Mouse (Mus musculus) stomach, postnatal 0 days (tissue): ENCODE measurements at regions not wholly inside any gene's neighbourhood (a gene's known extent, or its start where the extent isn't known, plus 50 kb on each side); places are given as distances from the start of the nearest gene placed in this dataset.

Experiments
- ATAC-seq: fragments of 200-750 bp; cut with Nextera tagmentation; 2 replicates; pipeline ENCODE4 v1.8.0; 2017; ENCODE audit not compliant: low FRiP score, low TSS enrichment
- DNase-seq: peaks from one replicate; pipeline ENCODE4 v3.0.0-alpha.2; 2016; ENCODE audit warnings: low spot score
- H3K27ac ChIP-seq: fragments of 300-500 bp; sonication (generic); replicated peaks from 2 replicates; pipeline ENCODE4 v1.5.1; 2014; ENCODE audit warnings: mild to moderate bottlenecking, control low read depth
- H3K27me3 ChIP-seq: fragments of 300-500 bp; sonication (generic); 2 replicates; pipeline ENCODE4 v1.6.1; 2014; ENCODE audit warnings: low read length; ENCODE audit not compliant: control insufficient read depth, insufficient read depth
- H3K36me3 ChIP-seq: fragments of 300-500 bp; sonication (generic); 2 replicates; pipeline ENCODE4 v1.6.1; 2014; ENCODE audit warnings: low read length, mixed read lengths; ENCODE audit not compliant: control insufficient read depth, insufficient read depth
- H3K4me1 ChIP-seq: fragments of 300-500 bp; sonication (generic); replicated peaks from 2 replicates; pipeline ENCODE4 v1.6.1; 2014; ENCODE audit warnings: antibody characterized with exemption; ENCODE audit not compliant: control insufficient read depth, insufficient read depth
- H3K4me2 ChIP-seq: fragments of 300-500 bp; sonication (generic); replicated peaks from 2 replicates; pipeline ENCODE4 v1.6.1; 2014; ENCODE audit warnings: low read depth, mild to moderate bottlenecking, control low read depth, moderate library complexity
- H3K4me3 ChIP-seq: fragments of 300-500 bp; sonication (generic); 2 replicates; pipeline ENCODE4 v1.5.1; 2014; ENCODE audit warnings: low read depth, low read length, control low read depth
- H3K9ac ChIP-seq: fragments of 300-500 bp; sonication (generic); 2 replicates; pipeline ENCODE4 v1.6.1; 2014; ENCODE audit warnings: mild to moderate bottlenecking, low read length, control low read depth, mixed read lengths
- H3K9me3 ChIP-seq: fragments of 300-500 bp; sonication (generic); 2 replicates; pipeline ENCODE4 v1.6.1; 2016; ENCODE audit warnings: low read length; ENCODE audit not compliant: control insufficient read depth
- CTCF ChIP-seq: IDR thresholded peaks from 2 replicates; pipeline ENCODE4 v1.5.1; 2016; ENCODE audit warnings: antibody characterized with exemption, low read depth, mild to moderate bottlenecking, moderate library complexity
- EP300 ChIP-seq: optimal IDR thresholded peaks from 2 replicates; pipeline ENCODE3; 2016; ENCODE audit warnings: antibody characterized with exemption
- WGBS: fragments of 180-500 bp; shearing (Covaris S2); extraction: QIAGEN DNeasy Blood & Tissue Kit; methylation state at CpG from one replicate; pipeline ENCODE4 v1.1.7; 2014; 5-methylcytosine and 5-hydroxymethylcytosine counted together

GRCm38 (mm10) chr9:69651608-69652007 is 109.1 kb downstream of the Foxb1 start:
- no peaks in the 10 kb centered on the region for H3K4me1 ChIP-seq
- TF ChIP-seq CTCF, result no peak
- TF ChIP-seq EP300, result no peak
- DNase-seq (no peak), ATAC-seq (no peak)
- H3K4me2 ChIP-seq, result no peak overlapping the region
- H3K27ac ChIP-seq, result no peak overlapping the region
- H3K4me3 ChIP-seq, result no peak overlapping the region
- whole genome bisulfite sequencing, result 61% methylated on average over 8 of the region's 8 CpGs
- no peaks in the 10 kb centered on the region for H3K27me3 ChIP-seq
- H3K9me3 ChIP-seq, result no peaks in the 10 kb centered on the region
- no peaks in the 10 kb centered on the region for H3K36me3 ChIP-seq
- H3K9ac ChIP-seq, result no peak overlapping the region

- Histone ChIP-seq H3K9ac (no peak overlapping the region), H3K4me2 (no peak overlapping the region), H3K4me1 (no peaks in the 10 kb centered on the region), H3K27me3 (no peaks in the 10 kb centered on the region), H3K4me3 (no peak overlapping the region), H3K9me3 (no peaks in the 10 kb centered on the region), H3K27ac (no peak overlapping the region), H3K36me3 (no peaks in the 10 kb centered on the region)
- ATAC-seq (no peak), DNase-seq (no peak)
- 72% methylated on average over 5 of the region's 5 CpGs for WGBS
- TF ChIP-seq EP300 (no peak), CTCF (no peak)
These were observed 118.1 kb downstream of the Foxb1 start for GRCm38 (mm10) chr9:69642591-69642990.

- DNase-seq, result peak; percentile 80
- Histone ChIP-seq H3K4me2 (no peak overlapping the region), H3K27ac (no peak overlapping the region), H3K4me1 (no peaks in the 10 kb centered on the region), H3K9me3 (no peaks in the 10 kb centered on the region), H3K27me3 (no peaks in the 10 kb centered on the region), H3K4me3 (no peak overlapping the region), H3K9ac (no peak overlapping the region), H3K36me3 (no peaks in the 10 kb centered on the region)
- ATAC-seq, result no peak
- WGBS, result 12% methylated on average over 7 of the region's 7 CpGs
- TF ChIP-seq CTCF, result peak; percentile 91
- no peak for TF ChIP-seq EP300
These were observed 137.4 kb downstream of the Foxb1 start for GRCm38 (mm10) chr9:69623312-69623711.

- 64% methylated on average over 3 of the region's 3 CpGs for WGBS
- Histone ChIP-seq H3K4me2 (no peak overlapping the region), H3K27ac (no peak overlapping the region), H3K4me3 (no peak overlapping the region), H3K9ac (no peak overlapping the region), H3K4me1 (no peaks in the 10 kb centered on the region), H3K36me3 (no peaks in the 10 kb centered on the region), H3K9me3 (no peaks in the 10 kb centered on the region), H3K27me3 (no peaks in the 10 kb centered on the region)
- ATAC-seq (no peak), DNase-seq (no peak)
- no peak for TF ChIP-seq CTCF
- no peak for TF ChIP-seq EP300
These were observed 139.7 kb downstream of the Foxb1 start for GRCm38 (mm10) chr9:69621006-69621405.

GRCm38 (mm10) chr9:69617328-69617727 is 143.4 kb downstream of the Foxb1 start:
- Histone ChIP-seq H3K4me1 (no peaks in the 10 kb centered on the region), H3K4me3 (no peak overlapping the region), H3K4me2 (no peak overlapping the region), H3K9ac (no peak overlapping the region), H3K27ac (no peak overlapping the region), H3K36me3 (no peaks in the 10 kb centered on the region), H3K9me3 (no peaks in the 10 kb centered on the region), H3K27me3 (no peaks in the 10 kb centered on the region)
- ATAC-seq (no peak), DNase-seq (no peak)
- WGBS, result 77% methylated on average over 2 of the region's 2 CpGs
- TF ChIP-seq EP300 (no peak), CTCF (no peak)

- Histone ChIP-seq H3K36me3 (no peaks in the 10 kb centered on the region), H3K27me3 (no peaks in the 10 kb centered on the region), H3K4me3 (no peak overlapping the region), H3K27ac (no peak overlapping the region), H3K4me2 (no peak overlapping the region), H3K9me3 (no peaks in the 10 kb centered on the region), H3K4me1 (no peaks in the 10 kb centered on the region), H3K9ac (no peak overlapping the region)
- TF ChIP-seq EP300 (no peak), CTCF (no peak)
- WGBS, result 44% methylated on average over 8 of the region's 8 CpGs
- no peak for ATAC-seq
- DNase-seq, result no peak
These were observed 144.1 kb downstream of the Anxa2 start for GRCm38 (mm10) chr9:69597472-69597871.
